Mouse (Mus musculus) large intestine, adult 2 months (tissue): Measurements from ENCODE around the gene Ddx55. TPM values are rescaled to one million over a fixed set of nuclear protein-coding genes. Genes with fewer than 3 reads are reported as not detected.
"Not testable (repeated sequence)": the region's sequence is repeated elsewhere in the genome, so short reads cannot be mapped to it uniquely, and the experiment has no call there.

Source experiments
- DNase-seq: peaks from one replicate; pipeline ENCODE4 v3.0.0-alpha.2; 2012; ENCODE audit warnings: low read depth, low spot score
- WGBS: fragments of 180-500 bp; shearing (Covaris S2); methylation state at CpG from one replicate; pipeline ENCODE4 v1.1.7; 2018; 5-methylcytosine and 5-hydroxymethylcytosine counted together
- polyA plus RNA-seq: library from polyadenylated mRNA; depleted of rRNA; stranded (reverse); fragments of >200 nt; gene quantifications from 2 replicates; pipeline ENCODE4 v1.2.3, GENCODE M21; 2012

The Ddx55 gene
- polyA plus RNA-seq, 1 experiment = 8.9 TPM

DNA sequence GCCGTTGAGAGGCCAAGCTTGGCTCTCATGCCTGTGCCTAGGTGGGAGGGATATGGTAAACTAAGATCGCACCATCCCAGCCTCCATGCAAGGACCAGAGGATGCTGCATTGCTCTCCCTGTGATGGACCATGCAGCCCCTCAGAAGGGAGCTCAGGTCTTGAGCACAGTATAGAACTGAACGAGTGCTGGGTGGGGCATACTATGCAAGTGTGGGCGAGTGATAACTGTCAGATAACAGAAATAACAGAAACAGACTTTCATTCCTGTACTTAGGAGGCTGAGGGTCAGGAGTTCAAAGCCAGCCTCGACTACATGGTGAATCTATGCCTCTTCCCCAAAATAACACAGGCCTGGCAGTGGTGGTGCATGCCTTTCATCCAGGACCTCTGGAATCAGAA is 17.6 kb upstream of the Ddx55 start:
- WGBS = 65% methylated on average over 5 of the region's 5 CpGs
- no peak for DNase-seq

DNA sequence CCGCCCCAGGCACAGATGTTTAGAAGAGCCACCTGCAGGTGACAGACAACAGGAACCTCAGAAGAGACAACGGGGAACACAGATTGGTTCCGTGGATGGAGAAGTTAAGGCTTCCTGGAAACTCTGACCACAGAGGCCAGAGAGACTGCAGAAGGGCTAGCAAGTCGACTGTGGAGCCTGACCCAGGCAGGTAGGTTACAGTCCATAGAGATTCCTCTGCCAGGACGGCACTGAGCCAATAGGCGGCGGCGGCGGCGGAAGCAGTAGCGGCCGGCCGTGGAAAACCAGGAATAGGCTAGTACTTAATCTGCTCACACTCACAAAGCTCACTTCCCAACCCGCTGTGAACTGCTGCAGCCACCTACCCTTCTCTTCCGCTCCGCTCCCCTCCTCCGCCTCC is 15.9 kb upstream of the Ddx55 start:
- no peak for DNase-seq
- WGBS = 7% methylated on average over 17 of the region's 17 CpGs

DNA sequence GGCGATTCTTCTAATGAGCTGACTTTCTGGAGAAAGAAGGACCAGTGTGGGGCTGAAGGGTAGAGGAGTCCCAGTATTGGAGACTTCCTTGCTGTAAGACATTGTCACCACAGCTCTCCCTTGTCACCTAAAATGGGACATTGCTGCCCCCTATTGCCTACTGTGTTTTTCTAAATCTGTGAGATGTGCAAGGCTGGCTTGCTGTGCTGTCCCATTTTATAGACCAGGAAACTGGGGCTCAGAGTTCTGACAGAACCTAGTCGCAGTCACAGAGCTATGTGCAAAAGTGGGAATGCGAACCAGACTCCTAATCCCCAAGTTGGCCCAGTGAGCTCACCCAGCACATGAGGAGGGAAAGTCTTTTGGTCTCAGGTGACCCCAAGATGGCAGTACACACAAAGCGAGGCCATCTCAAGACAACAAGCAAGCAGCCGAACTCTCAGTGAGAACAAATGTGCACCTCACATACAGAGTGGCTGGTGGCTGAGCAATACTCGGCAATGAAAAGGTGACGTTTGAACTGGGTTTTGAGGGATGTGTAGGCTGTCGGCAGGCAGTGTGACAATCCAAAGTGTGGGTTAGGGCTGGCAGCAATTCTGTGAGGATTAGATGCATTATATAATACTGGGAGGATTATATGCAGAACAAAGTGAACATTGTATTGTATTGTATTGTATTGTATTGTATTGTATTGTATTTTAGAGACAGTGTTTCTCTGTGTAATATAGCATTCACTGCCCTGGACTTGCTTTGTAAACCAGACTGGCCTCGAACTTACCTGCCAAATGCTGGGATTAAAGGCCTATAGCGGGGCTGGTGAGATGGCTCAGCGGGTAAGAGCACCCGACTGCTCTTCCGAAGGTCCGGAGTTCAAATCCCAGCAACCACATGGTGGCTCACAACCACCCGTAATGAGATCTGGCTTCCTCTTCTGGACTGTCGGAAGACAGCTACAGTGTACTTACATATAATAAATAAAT is 13.6 kb upstream of the Ddx55 start:
- no peak for DNase-seq
- 75% methylated on average over 16 of the region's 16 CpGs for whole genome bisulfite sequencing

DNA sequence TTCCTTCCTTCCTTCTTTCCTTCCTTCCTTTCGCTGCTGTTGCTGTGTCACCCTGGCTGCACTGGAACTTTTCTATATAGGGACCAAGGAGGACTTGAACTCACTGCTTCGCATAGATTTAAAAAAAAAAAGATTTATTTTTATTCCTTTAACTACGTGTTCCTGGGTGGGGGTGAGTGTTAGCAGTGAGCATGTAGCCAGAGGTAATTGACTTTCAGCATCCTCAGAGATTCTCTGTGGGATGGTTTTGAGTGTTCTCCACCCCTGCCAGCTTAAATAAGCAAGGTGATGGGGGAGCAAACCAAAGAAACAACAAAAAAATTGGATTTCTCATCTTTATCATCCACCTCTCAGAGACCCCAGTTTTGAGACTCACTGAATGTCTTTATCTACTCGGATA is 12.8 kb upstream of the Ddx55 start:
- 73% methylated on average over 4 of the region's 4 CpGs for WGBS
- DNase-seq = no peak

DNA sequence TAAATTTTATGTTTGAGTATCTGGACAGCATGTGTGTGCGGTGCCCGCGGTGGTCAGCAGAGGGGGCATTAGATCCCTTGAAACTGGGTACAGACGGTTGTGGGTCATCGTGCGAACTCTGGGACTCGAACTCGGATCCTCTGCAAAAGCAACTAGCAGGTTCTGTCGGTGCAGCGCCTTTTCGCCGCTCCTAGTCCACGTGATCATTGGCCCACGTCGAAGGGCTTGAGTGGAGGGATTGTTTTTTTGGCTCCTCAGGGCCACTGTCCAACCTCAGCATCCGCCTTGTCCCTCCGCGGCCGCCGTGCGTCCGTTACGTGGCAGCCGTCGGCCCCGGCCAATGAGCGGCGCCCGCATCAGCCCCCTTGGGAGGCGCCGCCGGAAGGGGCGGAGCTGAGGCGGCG is 12.3 kb upstream of the Ddx55 start, which contains the start of gene Tmed2:
Gene Tmed2, plus strand, starts transcription at position 313 of the 404 bp plus-strand sequence.
- peak; percentile 79 for DNase-seq
- under 1% methylated on average over 35 of the region's 35 CpGs for WGBS

DNA sequence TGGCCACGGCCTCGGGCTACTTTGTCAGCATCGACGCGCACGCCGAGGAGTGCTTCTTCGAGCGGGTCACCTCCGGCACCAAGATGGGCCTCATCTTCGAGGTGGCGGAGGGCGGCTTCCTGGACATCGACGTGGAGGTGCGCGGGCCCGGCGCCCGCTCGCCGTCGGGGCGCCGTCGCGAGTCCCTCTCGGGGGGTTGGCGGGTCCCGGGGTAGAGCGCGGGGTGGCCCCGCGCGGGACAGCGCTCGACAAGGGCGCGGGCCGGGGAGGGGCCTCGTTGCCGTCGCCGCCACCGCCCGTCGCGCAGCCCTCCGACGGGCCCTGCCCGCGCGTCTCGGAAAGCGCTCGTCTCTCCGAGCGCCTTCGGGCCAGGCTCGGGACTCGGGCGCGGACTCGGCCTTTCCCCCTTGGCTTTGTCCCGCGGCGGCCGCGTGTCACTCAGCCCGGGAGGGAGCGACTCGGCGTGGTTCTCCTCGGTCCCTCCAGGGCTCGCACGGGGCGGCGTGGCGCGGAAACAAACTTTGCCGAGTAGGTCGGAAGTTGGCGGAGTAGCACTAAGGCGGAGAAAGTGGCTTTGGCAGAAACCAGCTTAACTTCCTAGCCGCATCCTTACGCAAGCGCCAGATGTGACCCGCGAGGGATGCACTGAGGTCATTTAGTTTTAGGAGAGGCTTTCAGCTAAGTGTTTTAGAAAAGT is 11.6 kb upstream of the Ddx55 start:
- under 1% methylated on average over 80 of the region's 89 CpGs for WGBS

DNA sequence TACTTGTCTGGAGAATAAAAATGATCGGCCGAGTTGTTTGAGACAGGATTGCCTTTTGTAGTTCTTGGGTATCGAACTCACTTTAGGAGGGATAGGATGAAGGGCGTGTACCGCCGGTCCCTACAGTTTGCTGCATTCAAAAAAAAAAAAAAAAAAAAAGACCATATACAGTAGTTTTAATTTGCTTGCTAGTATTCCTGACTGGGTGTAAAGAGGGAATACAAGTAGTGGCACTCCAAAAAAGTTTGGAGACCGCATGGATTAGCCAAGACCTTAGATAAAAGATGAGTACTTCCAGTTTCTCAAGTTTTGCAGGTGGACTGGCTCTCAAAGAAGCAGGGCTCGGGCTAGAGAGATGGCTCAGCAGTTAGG is 11.1 kb upstream of the Ddx55 start:
- DNase-seq = no peak
- WGBS = 4% methylated on average over 8 of the region's 8 CpGs

More for the DNA sequence above, 11.6 kb upstream of the Ddx55 start:
- no peak for DNase-seq

DNA sequence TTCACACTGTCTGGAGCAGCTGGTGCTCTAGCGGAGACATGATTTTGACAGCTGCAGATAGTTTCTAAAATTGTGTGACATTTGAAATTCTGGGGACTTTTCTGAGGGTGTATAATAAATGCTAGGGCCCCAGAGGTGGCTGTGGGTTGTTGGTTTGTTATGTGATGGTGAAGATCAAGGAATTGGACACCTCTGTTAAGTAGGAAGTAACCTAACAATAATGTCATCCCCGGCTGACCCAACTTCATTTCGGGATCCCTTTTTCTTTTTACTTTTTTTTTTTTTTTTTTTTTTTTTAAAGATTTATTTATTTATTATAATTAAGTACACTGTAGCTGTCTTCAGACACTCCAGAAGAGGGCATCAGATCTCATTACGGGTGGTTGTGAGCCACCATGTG is 1.9 kb upstream of the Ddx55 start:
- WGBS = 77% methylated on average over 4 of the region's 4 CpGs
- DNase-seq = not testable (repeated sequence)

DNA sequence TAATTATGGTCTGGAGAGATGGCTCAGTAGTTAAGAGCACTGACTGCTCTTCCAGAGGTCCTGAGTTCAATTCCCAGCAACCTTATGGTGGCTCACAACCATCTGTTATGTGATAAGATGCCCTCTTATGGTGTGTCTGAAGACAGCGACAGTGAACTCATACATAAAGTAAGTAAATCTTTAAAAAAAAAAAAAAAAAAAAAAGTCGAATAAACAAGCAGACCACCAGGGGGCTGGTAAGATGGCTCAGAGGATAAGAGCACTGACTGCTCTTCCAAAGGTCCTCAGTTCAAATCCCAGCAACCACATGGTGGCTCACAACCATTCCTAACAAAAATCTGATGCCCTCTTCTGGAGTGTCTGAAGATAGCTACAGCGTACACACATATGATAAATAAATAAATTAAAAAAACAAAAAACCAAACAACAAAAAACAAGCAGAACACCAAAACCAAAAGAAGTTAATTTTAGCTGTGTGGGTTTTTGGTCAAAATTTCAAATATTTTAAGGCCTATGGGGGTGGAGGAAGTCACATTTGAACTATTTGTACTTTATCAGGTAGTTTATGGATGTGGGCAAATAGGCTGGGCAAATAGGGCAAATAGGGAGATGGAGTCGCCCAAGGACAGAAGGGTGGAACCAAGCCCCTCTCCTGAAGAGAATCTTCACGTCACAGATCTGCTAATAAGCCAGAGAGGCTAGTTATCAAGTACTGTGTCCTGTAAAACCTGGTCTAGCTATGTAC is 1.1 kb upstream of the Ddx55 start:
- 27% methylated on average over 5 of the region's 5 CpGs for WGBS
- not testable (repeated sequence) for DNase-seq

DNA sequence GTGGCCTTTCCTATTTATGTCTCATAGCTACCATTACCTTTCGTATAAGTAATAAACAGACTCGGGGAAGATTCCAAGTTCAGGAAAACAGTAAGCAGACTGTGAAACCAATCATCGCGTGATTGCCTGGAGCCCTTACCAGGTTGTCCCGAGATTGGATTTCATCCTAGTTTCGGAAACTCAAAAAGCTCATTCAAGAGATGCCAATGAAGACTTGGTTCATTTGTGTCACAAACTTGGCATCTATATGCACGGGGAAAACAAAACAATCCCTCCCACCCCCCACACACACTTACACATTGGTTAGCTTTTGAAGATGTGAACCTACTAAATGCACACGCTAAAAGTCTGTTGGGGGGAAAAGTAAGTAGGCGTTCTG is 581 bp upstream of the Ddx55 start:
- no peak for DNase-seq
- 3% methylated on average over 9 of the region's 9 CpGs for WGBS

DNA sequence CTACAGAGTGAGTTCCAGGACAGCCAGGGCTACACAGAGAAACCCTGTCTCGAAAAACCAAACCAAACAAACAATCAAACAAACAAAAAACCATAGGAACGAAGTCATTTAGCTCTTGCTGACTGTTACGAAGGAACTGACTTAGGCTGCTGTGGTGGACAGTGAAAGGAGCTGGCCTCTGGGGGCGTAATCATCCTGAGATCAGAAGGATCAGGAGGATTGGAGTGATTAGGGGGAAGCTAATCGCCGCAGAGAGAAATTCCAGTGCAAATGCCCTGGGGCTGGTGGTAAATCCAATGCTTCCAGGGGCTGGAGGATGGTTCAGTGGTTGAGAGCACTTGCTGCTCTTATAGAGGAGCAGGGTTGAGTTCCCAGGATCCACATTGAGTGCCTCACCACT is 943 bp downstream of the Ddx55 start:
- DNase-seq = no peak
- 48% methylated on average over 6 of the region's 6 CpGs for WGBS

DNA sequence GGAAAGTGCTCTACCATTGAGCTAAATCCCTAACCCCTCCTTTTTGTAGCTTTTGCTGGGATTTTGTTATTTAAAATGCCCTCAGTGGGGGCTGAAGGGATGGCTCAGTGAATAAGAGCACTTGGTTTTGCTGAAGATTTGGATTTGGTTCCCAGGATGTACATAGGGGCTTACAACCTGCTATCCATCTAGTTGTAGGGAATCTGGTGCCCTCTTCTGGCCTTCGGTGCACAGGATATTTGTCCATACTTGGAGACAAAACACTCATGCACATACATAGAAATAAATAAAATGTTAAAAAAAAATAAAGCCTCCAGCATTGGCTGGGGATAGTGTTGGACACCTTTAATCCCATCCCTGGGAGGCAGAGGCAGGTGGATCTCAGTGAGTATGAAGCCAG is 2.5 kb downstream of the Ddx55 start:
- no peak for DNase-seq
- 60% methylated on average over 1 of the region's 1 CpGs for WGBS

DNA sequence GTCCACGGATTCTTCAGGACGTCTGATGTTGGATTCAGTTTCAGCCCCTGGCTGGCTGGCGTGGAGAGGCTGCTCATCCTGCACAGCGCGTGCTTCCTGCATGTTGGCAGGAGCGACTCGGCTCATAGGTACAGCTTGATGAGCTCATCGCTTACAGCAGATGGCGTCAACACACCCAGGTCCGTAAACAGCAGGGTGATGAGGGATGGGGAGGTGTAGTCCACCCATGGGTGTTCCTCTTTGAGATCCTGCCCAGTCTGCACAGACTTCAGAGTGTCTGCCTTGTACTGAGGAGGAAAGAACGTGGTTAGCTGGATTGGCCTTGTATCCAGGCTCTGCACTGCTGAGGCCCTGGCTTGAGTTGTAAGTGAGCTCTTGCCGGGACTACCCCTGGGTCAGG is 18.4 kb downstream of the Ddx55 start:
- DNase-seq = no peak
- WGBS = 60% methylated on average over 12 of the region's 12 CpGs

DNA sequence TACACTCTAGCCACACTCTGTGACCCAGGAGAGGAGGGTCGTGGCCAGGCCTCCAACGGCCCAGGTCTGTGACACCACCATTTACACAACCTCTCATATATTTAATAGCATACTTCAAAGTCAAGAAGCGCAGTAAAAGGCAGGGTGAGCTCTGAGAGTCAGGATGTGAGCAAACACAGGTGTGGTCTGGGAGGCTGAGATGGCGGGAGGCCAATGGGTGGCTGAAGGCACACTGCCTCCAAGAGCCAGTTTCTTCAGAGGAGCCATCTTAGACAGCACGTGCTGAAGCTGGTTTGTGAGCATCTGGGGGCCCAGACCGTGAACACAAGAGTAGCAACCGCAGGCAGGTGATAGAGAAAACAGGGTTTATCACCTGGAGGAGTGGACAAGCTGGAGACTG is 22.8 kb downstream of the Ddx55 start:
- peak; percentile 84 for DNase-seq
- 39% methylated on average over 7 of the region's 7 CpGs for WGBS

DNA sequence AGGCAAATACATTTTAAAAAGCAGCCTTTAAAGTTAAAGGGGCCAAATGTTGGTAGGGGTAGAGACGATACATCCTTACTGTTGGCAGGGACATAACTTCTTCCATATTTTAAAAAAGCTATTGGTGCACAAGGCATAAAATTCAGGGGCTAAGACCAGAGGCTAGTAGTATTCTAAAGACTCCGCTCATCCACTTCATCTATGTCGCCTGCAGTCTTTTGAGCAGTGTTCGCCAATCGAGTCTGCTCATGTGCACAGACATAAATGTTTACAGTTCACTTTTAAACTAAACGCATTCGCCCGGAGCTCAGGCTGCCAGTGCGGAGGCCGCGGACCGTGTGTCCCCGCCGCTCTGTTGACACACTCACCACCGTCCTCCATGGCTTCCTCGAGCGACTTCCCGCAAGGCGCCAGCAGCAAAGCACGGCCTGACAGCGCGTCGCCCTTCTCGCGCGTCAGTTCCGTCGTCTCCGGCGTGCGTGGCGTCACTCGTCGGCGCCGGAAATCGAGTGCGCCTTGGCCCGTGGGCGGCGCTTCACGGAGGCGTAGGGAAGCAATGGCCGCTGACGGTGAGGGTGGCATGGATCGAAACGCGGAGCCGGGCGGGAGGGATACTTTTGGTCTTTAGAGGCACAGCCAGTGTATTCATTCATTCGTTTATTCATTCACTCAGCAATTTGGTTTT is 26.1 kb downstream of the Ddx55 start, which contains the start of the genes Eif2b1 and Gtf2h3:
Gene Eif2b1, minus strand, starts transcription at position 499 of the 685 bp plus-strand sequence.
Gene Gtf2h3, plus strand, starts transcription at position 508 of the 685 bp plus-strand sequence.
- 1% methylated on average over 51 of the region's 51 CpGs for WGBS
- DNase-seq = peak; percentile 80

DNA sequence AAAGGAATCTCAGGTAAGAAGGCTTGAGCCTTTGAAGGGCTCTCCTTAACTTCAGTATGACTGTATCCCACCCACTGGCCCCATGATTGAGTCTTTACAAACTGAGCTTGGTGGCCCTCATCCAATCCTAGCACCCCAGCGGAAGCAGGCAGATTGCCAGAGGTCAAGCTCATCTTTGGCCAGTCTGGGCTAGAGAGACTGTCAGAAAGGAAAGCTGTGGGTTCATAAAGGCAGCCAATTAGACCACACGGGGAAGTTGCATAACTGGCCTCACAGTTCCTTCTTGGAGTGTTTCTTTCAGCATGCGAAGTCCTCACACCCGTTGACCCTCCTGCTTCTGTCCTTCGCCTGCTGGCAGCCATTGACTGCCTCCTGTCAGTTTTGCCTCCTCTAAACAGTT is 29.9 kb downstream of the Ddx55 start:
- WGBS = 74% methylated on average over 5 of the region's 5 CpGs

DNA sequence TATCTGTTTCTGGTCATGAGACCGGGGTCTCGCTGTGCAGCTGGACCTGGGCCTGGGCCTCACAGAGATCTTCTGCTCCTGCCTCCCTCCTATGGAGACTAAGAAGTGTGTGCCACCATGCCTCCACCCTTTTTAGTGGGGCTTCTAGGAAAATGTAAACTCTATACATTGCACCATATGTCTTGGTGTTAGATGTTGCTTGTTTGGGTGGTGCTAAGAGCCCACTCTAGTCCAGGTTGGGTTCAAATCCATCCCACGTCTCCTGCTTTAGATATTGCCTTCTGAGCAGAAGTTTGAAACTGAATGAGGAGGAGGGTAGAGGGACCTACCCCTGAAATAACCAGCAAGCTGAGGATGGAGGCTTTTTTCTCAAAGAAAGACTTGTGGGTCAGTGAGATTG is 40.1 kb downstream of the Ddx55 start:
- WGBS = 98% methylated on average over 3 of the region's 3 CpGs
- DNase-seq = no peak

More for the DNA sequence above, 29.9 kb downstream of the Ddx55 start:
- DNase-seq = no peak

DNA sequence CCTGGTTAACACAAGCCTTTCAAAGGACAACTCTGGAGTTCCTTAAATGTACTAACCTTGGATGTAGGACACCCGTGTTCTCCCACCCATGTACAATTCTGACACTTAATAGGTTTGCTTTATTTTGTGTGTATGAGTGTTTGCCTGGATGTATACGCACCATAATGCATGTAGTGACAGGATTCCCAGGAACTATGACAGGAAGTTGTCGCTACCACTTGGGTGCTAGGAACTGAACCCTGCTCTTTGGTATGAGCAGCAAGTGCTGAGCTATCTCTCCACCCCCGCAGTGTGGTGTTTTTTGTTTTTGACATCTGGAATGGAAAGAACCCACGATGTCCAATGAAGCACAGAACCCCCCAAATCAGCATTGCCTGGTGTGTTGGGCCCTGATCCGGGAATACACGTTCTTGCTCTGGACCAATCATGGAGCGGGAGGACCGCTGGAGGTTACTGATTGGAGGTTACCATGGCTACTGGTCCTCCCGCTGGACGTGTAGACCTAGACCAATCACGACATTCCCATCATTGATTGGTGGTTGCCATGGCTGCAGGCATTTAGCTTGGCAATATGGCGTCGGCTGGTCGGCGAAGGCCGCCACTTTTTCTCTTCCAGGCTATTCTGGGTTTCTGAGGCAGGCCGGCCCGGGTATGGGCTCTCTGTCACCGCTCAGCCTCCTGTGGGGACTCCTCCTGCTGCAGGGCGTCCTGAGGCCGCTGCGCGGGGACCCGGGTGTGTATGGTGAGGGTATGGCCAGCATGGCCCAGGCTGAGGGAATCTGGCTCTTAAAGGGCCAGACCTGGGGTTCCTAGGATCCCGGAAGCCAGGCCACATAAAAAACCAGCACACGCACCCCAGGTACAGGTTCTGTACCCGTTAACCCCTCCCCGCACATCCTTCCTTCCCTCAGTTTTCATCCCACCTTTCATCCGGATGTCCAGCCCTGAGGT is 45.8 kb downstream of the Ddx55 start:
- WGBS = 9% methylated on average over 30 of the region's 30 CpGs
- DNase-seq = peak; percentile 96
